31 mouse cellular contexts compared by ENCODE assay signal in the genomic region with DNA sequence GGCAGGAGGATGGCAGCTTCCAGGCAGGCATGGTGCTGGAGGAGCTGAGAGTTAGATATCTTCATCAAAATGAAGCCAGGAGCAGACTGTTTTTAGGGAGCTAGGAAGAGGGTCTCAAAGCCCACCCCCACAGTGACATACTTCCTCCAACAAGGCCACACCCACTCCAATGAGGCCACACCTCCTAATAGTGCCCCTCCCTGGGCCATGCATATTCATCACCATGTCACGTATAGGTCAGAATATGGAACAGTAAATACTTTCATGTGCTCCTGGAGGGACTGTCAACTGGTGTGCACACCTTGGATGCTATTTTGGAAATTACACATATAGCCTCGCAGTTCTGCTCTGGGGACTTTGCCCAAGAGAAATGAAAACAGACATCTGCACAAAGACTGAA. TPM values are rescaled to one million over a fixed set of nuclear protein-coding genes. Genes with fewer than 3 reads are reported as not detected.
"Had no signal": no experiment of that assay in that cellular context is flagged by ENCODE, and none has a peak within 500 bp of the region (broad histone marks: within the 10 kb centered on the region; RNA-seq: fewer than 3 reads in every experiment).

No protein-coding gene starts in this region.

- H3K36me3 ChIP-seq: limb, embryonic 12.5 days; limb, embryonic 13.5 days; liver, embryonic 12.5 days; liver, embryonic 13.5 days; liver, embryonic 15.5 days; lung, embryonic 15.5 days; midbrain, embryonic 10.5 days; midbrain, embryonic 12.5 days; midbrain, embryonic 13.5 days; midbrain, embryonic 15.5 days; neural tube, embryonic 12.5 days; neural tube, embryonic 13.5 days had no signal

- ATAC-seq: liver, embryonic 12.5 days; liver, postnatal 0 days; lung, postnatal 0 days; midbrain, embryonic 13.5 days; midbrain, embryonic 15.5 days; midbrain, embryonic 16.5 days had no signal

- H3K9me3 ChIP-seq: limb, embryonic 12.5 days; limb, embryonic 13.5 days; liver, embryonic 12.5 days; liver, embryonic 13.5 days; liver, embryonic 15.5 days; lung, embryonic 15.5 days; midbrain, embryonic 10.5 days; midbrain, embryonic 12.5 days; midbrain, embryonic 13.5 days; midbrain, embryonic 15.5 days; neural tube, embryonic 12.5 days; neural tube, embryonic 13.5 days had no signal

- H3K4me1 ChIP-seq: limb, embryonic 12.5 days; limb, embryonic 13.5 days; liver, embryonic 12.5 days; liver, embryonic 13.5 days; liver, embryonic 15.5 days; lung, embryonic 15.5 days; midbrain, embryonic 10.5 days; midbrain, embryonic 12.5 days; midbrain, embryonic 13.5 days; midbrain, embryonic 15.5 days; neural tube, embryonic 12.5 days; neural tube, embryonic 13.5 days had no signal

- H3K27ac ChIP-seq: limb, embryonic 12.5 days; limb, embryonic 13.5 days; liver, embryonic 12.5 days; liver, embryonic 13.5 days; liver, embryonic 14.5 days; liver, embryonic 15.5 days; lung, embryonic 15.5 days; macrophage; midbrain, embryonic 10.5 days; midbrain, embryonic 12.5 days; midbrain, embryonic 13.5 days; midbrain, embryonic 15.5 days; neural tube, embryonic 12.5 days; neural tube, embryonic 13.5 days had no signal

- DNase-seq: left cerebral cortex, postnatal 4 days; liver; liver, embryonic 13.5 days; liver, postnatal 0 days; lung, adult 18-20 months; lung, adult 2 months; lung, embryonic 14.5 days; lung, postnatal 10 days; lung, postnatal 14 days; lung, postnatal 36 days; lung, postnatal 4 days; midbrain, embryonic 14.5 days had no signal

- H3K4me3 ChIP-seq: limb, embryonic 12.5 days; limb, embryonic 13.5 days; liver, embryonic 12.5 days; liver, embryonic 13.5 days; liver, embryonic 15.5 days; lung, embryonic 15.5 days; megakaryocyte, embryonic 14.5 days; midbrain, embryonic 10.5 days; midbrain, embryonic 12.5 days; midbrain, embryonic 13.5 days; midbrain, embryonic 15.5 days; myocyte; neural tube, embryonic 12.5 days; neural tube, embryonic 13.5 days had no signal

- H3K27me3 ChIP-seq: limb, embryonic 12.5 days; limb, embryonic 13.5 days; liver, embryonic 13.5 days; liver, embryonic 15.5 days; lung, embryonic 15.5 days; megakaryocyte, embryonic 14.5 days; midbrain, embryonic 12.5 days; midbrain, embryonic 13.5 days; midbrain, embryonic 15.5 days; neural tube, embryonic 12.5 days; neural tube, embryonic 13.5 days had no signal

- H3K4me2 ChIP-seq: limb, embryonic 12.5 days; limb, embryonic 13.5 days; liver, embryonic 11.5 days; liver, embryonic 12.5 days; liver, embryonic 13.5 days; liver, embryonic 15.5 days; lung, embryonic 14.5 days; lung, embryonic 15.5 days; midbrain, embryonic 11.5 days; midbrain, embryonic 12.5 days; midbrain, embryonic 13.5 days; midbrain, embryonic 15.5 days; neural tube, embryonic 12.5 days; neural tube, embryonic 13.5 days had no signal

- H3K9ac ChIP-seq: limb, embryonic 12.5 days; limb, embryonic 13.5 days; liver, embryonic 12.5 days; liver, embryonic 13.5 days; liver, embryonic 14.5 days; liver, embryonic 15.5 days; liver, postnatal 0 days; lung, embryonic 14.5 days; lung, embryonic 15.5 days; midbrain, embryonic 12.5 days; midbrain, embryonic 13.5 days; midbrain, embryonic 15.5 days; neural tube, embryonic 12.5 days; neural tube, embryonic 13.5 days had no signal

RNA-seq across cellular contexts. Expression of a gene that starts 31.6 kb away (rescaled TPM):
- polyA plus RNA-seq: macrophage had no signal
